Mouse (Mus musculus): Measurements from ENCODE around the gene E2f7.

Gene E2f7

GRCm38 (mm10) chr10:110744686-110745639 lies at the start of gene E2f7:
TSS of gene E2f7 (plus strand) at chr10:110745439.
- TF ChIP-seq GATA4 (IDR thresholded peaks at IDR 0.05; ENCODE audit: insufficient replicate concordance, low read length), result no peak

GRCm38 (mm10) chr10:110701276-110701675 lies 44.0 kb upstream of the E2f7 start:
- no peak for TF ChIP-seq GATA4 (IDR thresholded peaks at IDR 0.05; ENCODE audit: insufficient replicate concordance, low read length)

GRCm38 (mm10) chr10:110705672-110706071 lies 39.6 kb upstream of the E2f7 start:
- TF ChIP-seq GATA4 (IDR thresholded peaks at IDR 0.05; ENCODE audit: insufficient replicate concordance, low read length), result no peak

GRCm38 (mm10) chr10:110707390-110708113 lies 37.7 kb upstream of the E2f7 start:
- TF ChIP-seq GATA4 (IDR thresholded peaks at IDR 0.05; ENCODE audit: insufficient replicate concordance, low read length), result 0 out of 2 replicates have a peak, but pooled peaks have one; percentile 7

GRCm38 (mm10) chr10:110716887-110717286 lies 28.4 kb upstream of the E2f7 start:
- peak; percentile 93 for TF ChIP-seq GATA4 (IDR thresholded peaks at IDR 0.05; ENCODE audit: insufficient replicate concordance, low read length)

GRCm38 (mm10) chr10:110726431-110726830 lies 18.8 kb upstream of the E2f7 start:
- no peak for TF ChIP-seq GATA4 (IDR thresholded peaks at IDR 0.05; ENCODE audit: insufficient replicate concordance, low read length)

- no peak for TF ChIP-seq GATA4 (IDR thresholded peaks at IDR 0.05; ENCODE audit: insufficient replicate concordance, low read length)
These were observed 17.4 kb upstream of the E2f7 start for GRCm38 (mm10) chr10:110727816-110728215.

GRCm38 (mm10) chr10:110733343-110733742 lies 11.9 kb upstream of the E2f7 start:
- TF ChIP-seq GATA4 (IDR thresholded peaks at IDR 0.05; ENCODE audit: insufficient replicate concordance, low read length), result no peak

- no peak for TF ChIP-seq GATA4 (IDR thresholded peaks at IDR 0.05; ENCODE audit: insufficient replicate concordance, low read length)
These were observed 1.5 kb upstream of the E2f7 start for GRCm38 (mm10) chr10:110743701-110744100.

GRCm38 (mm10) chr10:110744120-110744519 lies 1.1 kb upstream of the E2f7 start:
- TF ChIP-seq GATA4 (IDR thresholded peaks at IDR 0.05; ENCODE audit: insufficient replicate concordance, low read length), result no peak

GRCm38 (mm10) chr10:110745640-110746032 lies 397 bp downstream of the E2f7 start:
- no peak for TF ChIP-seq GATA4 (IDR thresholded peaks at IDR 0.05; ENCODE audit: insufficient replicate concordance, low read length)

GRCm38 (mm10) chr10:110749081-110749480 lies 3.8 kb downstream of the E2f7 start:
- no peak for TF ChIP-seq GATA4 (IDR thresholded peaks at IDR 0.05; ENCODE audit: insufficient replicate concordance, low read length)

- no peak for TF ChIP-seq GATA4 (IDR thresholded peaks at IDR 0.05; ENCODE audit: insufficient replicate concordance, low read length)
These were observed 4.5 kb downstream of the E2f7 start for GRCm38 (mm10) chr10:110749510-110750305.

GRCm38 (mm10) chr10:110752849-110753248 lies 7.6 kb downstream of the E2f7 start:
- no peak; the same call in 1 of the 2 replicates for TF ChIP-seq GATA4 (IDR thresholded peaks at IDR 0.05; ENCODE audit: insufficient replicate concordance, low read length)

- TF ChIP-seq GATA4 (IDR thresholded peaks at IDR 0.05; ENCODE audit: insufficient replicate concordance, low read length), result no peak
These were observed 10.3 kb downstream of the E2f7 start for GRCm38 (mm10) chr10:110755556-110755955.

All from liver, adult (tissue).